Mouse (Mus musculus) midbrain, embryonic 16.5 days (tissue): ENCODE results near the gene Plcb4. TPM values are rescaled to one million over a fixed set of nuclear protein-coding genes. Genes with fewer than 3 reads are reported as not detected.

Experiments
- ATAC-seq: fragments of 200-750 bp; cut with Nextera tagmentation; 2 replicates; pipeline ENCODE4 v1.8.0; 2017; ENCODE audit warnings: moderate TSS enrichment
- H3K27ac ChIP-seq: fragments of 300-500 bp; sonication (generic); 2 replicates; pipeline ENCODE4 v1.5.1; 2014; ENCODE audit warnings: mild to moderate bottlenecking, low read length, mixed read lengths
- H3K27me3 ChIP-seq: fragments of 300-500 bp; sonication (generic); 2 replicates; pipeline ENCODE4 v1.6.1; 2014; ENCODE audit warnings: low read depth, low read length, mixed read lengths; ENCODE audit not compliant: control insufficient read depth, insufficient read depth
- H3K36me3 ChIP-seq: fragments of 300-500 bp; sonication (generic); 2 replicates; pipeline ENCODE4 v1.6.1; 2014; ENCODE audit warnings: mild to moderate bottlenecking, low read length, moderate library complexity, mixed read lengths; ENCODE audit not compliant: control insufficient read depth, insufficient read depth
- H3K4me1 ChIP-seq: fragments of 300-500 bp; sonication (generic); 2 replicates; pipeline ENCODE4 v1.6.1; 2014; ENCODE audit warnings: mild to moderate bottlenecking, low read length, mixed read lengths; ENCODE audit not compliant: control insufficient read depth, insufficient read depth
- H3K4me2 ChIP-seq: fragments of 300-500 bp; sonication (generic); 2 replicates; pipeline ENCODE4 v1.6.1; 2014; ENCODE audit warnings: mild to moderate bottlenecking, low read length, mixed read lengths
- H3K4me3 ChIP-seq: fragments of 300-500 bp; sonication (generic); 2 replicates; pipeline ENCODE4 v1.5.1; 2014; ENCODE audit warnings: low read depth, mild to moderate bottlenecking, low read length, moderate library complexity, mixed read lengths
- H3K9ac ChIP-seq: fragments of 300-500 bp; sonication (generic); 2 replicates; pipeline ENCODE4 v1.6.1; 2014; ENCODE audit warnings: low read depth, low read length, mixed read lengths
- H3K9me3 ChIP-seq: fragments of 300-500 bp; sonication (generic); replicated peaks from 2 replicates; pipeline ENCODE4 v1.6.1; 2014; ENCODE audit warnings: mild to moderate bottlenecking, low read length, mixed read lengths; ENCODE audit not compliant: control insufficient read depth, poor library complexity, severe bottlenecking
- WGBS: fragments of 180-500 bp; shearing (Covaris S2); extraction: QIAGEN DNeasy Blood & Tissue Kit; methylation state at CpG from one replicate; pipeline ENCODE4 v1.1.7; 2014; 5-methylcytosine and 5-hydroxymethylcytosine counted together
- polyA plus RNA-seq: library from polyadenylated mRNA; unstranded; fragments of >200 nt; fragmentation: Nextera tagmentation; extraction: Ambion mirVana; gene quantifications from 2 replicates; pipeline ENCODE4 v1.2.1, GENCODE M21; 2015

Plcb4 gene
- polyA plus RNA-seq, 1 experiment from 2014 or later, result 44.4 TPM

- no peaks in the 10 kb centered on the region for H3K4me1 ChIP-seq
- H3K4me2 ChIP-seq, result no peak overlapping the region
- no peaks in the 10 kb centered on the region for H3K36me3 ChIP-seq
- peak; percentile 58; the same call in 1 of the 2 replicates for ATAC-seq
- no peaks in the 10 kb centered on the region for H3K9me3 ChIP-seq
- no peaks in the 10 kb centered on the region for H3K27me3 ChIP-seq
- H3K27ac ChIP-seq, result no peak overlapping the region; the same call in 1 of the 2 replicates
- H3K9ac ChIP-seq, result no peak overlapping the region
- 68% methylated on average over 9 of the region's 9 CpGs for WGBS
- no peak overlapping the region for H3K4me3 ChIP-seq
Measured at GRCm38 (mm10) chr2:135866421-135866820, 207.6 kb downstream of the Plcb4 start.

- Histone ChIP-seq H3K9me3 (no peaks in the 10 kb centered on the region), H3K4me2 (no peak overlapping the region), H3K27ac (no peak overlapping the region), H3K4me1 (no peaks in the 10 kb centered on the region), H3K9ac (no peak overlapping the region), H3K36me3 (no peaks in the 10 kb centered on the region), H3K27me3 (no peaks in the 10 kb centered on the region), H3K4me3 (no peak overlapping the region)
- no peak for ATAC-seq
- 73% methylated on average over 4 of the region's 4 CpGs for WGBS
Measured at GRCm38 (mm10) chr2:135866838-135867237, 208.0 kb downstream of the Plcb4 start.

GRCm38 (mm10) chr2:135869637-135870036 is 210.8 kb downstream of the Plcb4 start:
- no peak for ATAC-seq
- H3K36me3 ChIP-seq, result no peaks in the 10 kb centered on the region

GRCm38 (mm10) chr2:135873146-135873545 is 214.3 kb downstream of the Plcb4 start:
- Histone ChIP-seq H3K4me3 (no peak overlapping the region), H3K9me3 (no peaks in the 10 kb centered on the region), H3K4me1 (peaks cover 3% of the 10 kb centered on the region; the same call in 1 of the 2 replicates), H3K4me2 (no peak overlapping the region), H3K36me3 (no peaks in the 10 kb centered on the region), H3K9ac (no peak overlapping the region), H3K27me3 (no peaks in the 10 kb centered on the region), H3K27ac (no peak overlapping the region)
- no peak for ATAC-seq
- WGBS, result 84% methylated on average over 9 of the region's 9 CpGs

More at GRCm38 (mm10) chr2:135869637-135870036, 210.8 kb downstream of the Plcb4 start:
- Histone ChIP-seq H3K27me3 (no peaks in the 10 kb centered on the region), H3K27ac (no peak overlapping the region), H3K4me1 (peaks cover 3% of the 10 kb centered on the region; the same call in 1 of the 2 replicates), H3K9ac (no peak overlapping the region), H3K4me3 (no peak overlapping the region), H3K4me2 (no peak overlapping the region), H3K9me3 (no peaks in the 10 kb centered on the region)
- 83% methylated on average over 7 of the region's 7 CpGs for WGBS

GRCm38 (mm10) chr2:135873761-135874160 is 214.9 kb downstream of the Plcb4 start:
- H3K4me1 ChIP-seq, result peaks cover 3% of the 10 kb centered on the region; the same call in 1 of the 2 replicates
- no peak overlapping the region for H3K4me3 ChIP-seq
- no peak for ATAC-seq
- WGBS, result 65% methylated on average over 2 of the region's 2 CpGs
- no peaks in the 10 kb centered on the region for H3K36me3 ChIP-seq
- H3K9ac ChIP-seq, result no peak overlapping the region
- no peak overlapping the region for H3K27ac ChIP-seq
- H3K4me2 ChIP-seq, result no peak overlapping the region
- no peaks in the 10 kb centered on the region for H3K27me3 ChIP-seq
- H3K9me3 ChIP-seq, result no peaks in the 10 kb centered on the region

- WGBS, result 76% methylated on average over 6 of the region's 6 CpGs
- Histone ChIP-seq H3K4me3 (no peak overlapping the region), H3K36me3 (no peaks in the 10 kb centered on the region), H3K4me1 (peaks cover 3% of the 10 kb centered on the region; the same call in 1 of the 2 replicates), H3K27me3 (no peaks in the 10 kb centered on the region), H3K9me3 (no peaks in the 10 kb centered on the region), H3K27ac (no peak overlapping the region), H3K4me2 (no peak overlapping the region), H3K9ac (no peak overlapping the region)
- no peak for ATAC-seq
Measured at GRCm38 (mm10) chr2:135875549-135875948, 216.7 kb downstream of the Plcb4 start.

GRCm38 (mm10) chr2:135879356-135879755 is 220.5 kb downstream of the Plcb4 start:
- 91% methylated on average over 7 of the region's 7 CpGs for WGBS
- no peak for ATAC-seq

GRCm38 (mm10) chr2:135880269-135880760 is 221.5 kb downstream of the Plcb4 start:
- H3K4me2 ChIP-seq, result no peak overlapping the region
- 63% methylated on average over 6 of the region's 6 CpGs for WGBS
- no peak overlapping the region for H3K4me3 ChIP-seq
- 0 out of 2 replicates have a peak, but pooled peaks have one; percentile 36 for ATAC-seq
- no peak overlapping the region for H3K9ac ChIP-seq
- H3K4me1 ChIP-seq, result no peaks in the 10 kb centered on the region
- 0 out of 2 replicates have a peak overlapping the region, but pooled peaks have one; percentile 6 for H3K27ac ChIP-seq
- no peaks in the 10 kb centered on the region for H3K36me3 ChIP-seq
- H3K27me3 ChIP-seq, result no peaks in the 10 kb centered on the region
- no peaks in the 10 kb centered on the region for H3K9me3 ChIP-seq

More at GRCm38 (mm10) chr2:135879356-135879755, 220.5 kb downstream of the Plcb4 start:
- H3K4me3 ChIP-seq, result no peak overlapping the region
- H3K9ac ChIP-seq, result no peak overlapping the region
- no peaks in the 10 kb centered on the region for H3K36me3 ChIP-seq
- no peaks in the 10 kb centered on the region for H3K9me3 ChIP-seq
- no peak overlapping the region for H3K4me2 ChIP-seq
- no peaks in the 10 kb centered on the region for H3K27me3 ChIP-seq
- H3K4me1 ChIP-seq, result no peaks in the 10 kb centered on the region
- H3K27ac ChIP-seq, result no peak overlapping the region

- ATAC-seq, result no peak
Measured at GRCm38 (mm10) chr2:135883359-135883758, 224.5 kb downstream of the Plcb4 start.

More at GRCm38 (mm10) chr2:135883359-135883758, 224.5 kb downstream of the Plcb4 start:
- Histone ChIP-seq H3K9ac (no peak overlapping the region), H3K4me1 (no peaks in the 10 kb centered on the region), H3K9me3 (no peaks in the 10 kb centered on the region), H3K4me2 (no peak overlapping the region), H3K4me3 (no peak overlapping the region), H3K27ac (no peak overlapping the region), H3K36me3 (no peaks in the 10 kb centered on the region), H3K27me3 (no peaks in the 10 kb centered on the region)
- WGBS, result 81% methylated on average over 4 of the region's 4 CpGs
